Mouse (Mus musculus) embryonic facial prominence, embryonic 10.5 days (tissue): ENCODE measurements around the gene Tjp3. TPM values are rescaled to one million over a fixed set of nuclear protein-coding genes. Genes with fewer than 3 reads are reported as not detected.

ENCODE experiments used
- DNase-seq: peaks from one replicate; pipeline ENCODE4 v3.0.0-alpha.2; 2017; ENCODE audit warnings: low spot score
- H3K27ac ChIP-seq: fragments of 300-500 bp; sonication (generic); replicated peaks from 2 replicates; pipeline ENCODE4 v1.5.1; 2016; ENCODE audit warnings: mild to moderate bottlenecking
- H3K27me3 ChIP-seq: fragments of 300-500 bp; sonication (generic); replicated peaks from 2 replicates; pipeline ENCODE4 v1.6.1; 2016; ENCODE audit warnings: low read depth, mild to moderate bottlenecking; ENCODE audit not compliant: poor library complexity, severe bottlenecking
- H3K36me3 ChIP-seq: fragments of 300-500 bp; sonication (generic); replicated peaks from 2 replicates; pipeline ENCODE4 v1.6.1; 2016; ENCODE audit warnings: mild to moderate bottlenecking, moderate library complexity
- H3K4me1 ChIP-seq: fragments of 300-500 bp; sonication (generic); 2 replicates; pipeline ENCODE4 v1.6.1; 2016
- H3K4me3 ChIP-seq: fragments of 300-500 bp; sonication (generic); 2 replicates; pipeline ENCODE4 v1.5.1; 2016; ENCODE audit warnings: mild to moderate bottlenecking, moderate library complexity
- H3K9me3 ChIP-seq: fragments of 300-500 bp; sonication (generic); 2 replicates; pipeline ENCODE4 v1.6.1; 2016; ENCODE audit warnings: mild to moderate bottlenecking
- WGBS: fragments of 180-500 bp; shearing (Covaris S2); methylation state at CpG from one replicate; pipeline ENCODE4 v1.1.7; 2016; 5-methylcytosine and 5-hydroxymethylcytosine counted together
- polyA plus RNA-seq: library from polyadenylated mRNA; unstranded; fragments of >200 nt; fragmentation: Nextera tagmentation; extraction: Ambion mirVana; gene quantifications from 2 replicates; pipeline ENCODE4 v1.2.1, GENCODE M21; 2016

Gene Tjp3
- polyA plus RNA-seq, 1 experiment from 2014 or later: 8.9 TPM

- Histone ChIP-seq H3K36me3 (peaks cover 16% of the 10 kb centered on the region), H3K27me3 (peaks cover 59% of the 10 kb centered on the region), H3K9me3 (no peaks in the 10 kb centered on the region), H3K4me3 (peak overlapping the region; percentile 32), H3K27ac (no peak overlapping the region), H3K4me1 (peaks cover 61% of the 10 kb centered on the region)
- WGBS: 14% methylated on average over 24 of the region's 24 CpGs
- no peak for DNase-seq
These were observed 502 bp downstream of the Tjp3 start for GRCm38 (mm10) chr10:81290698-81291460.

- DNase-seq: no peak
- Histone ChIP-seq H3K27ac (no peak overlapping the region), H3K36me3 (peaks cover 5% of the 10 kb centered on the region; the same call in 1 of the 2 replicates), H3K9me3 (no peaks in the 10 kb centered on the region), H3K4me1 (peaks cover 61% of the 10 kb centered on the region), H3K27me3 (peaks cover 70% of the 10 kb centered on the region), H3K4me3 (no peak overlapping the region)
- 65% methylated on average over 14 of the region's 14 CpGs for WGBS
These were observed 1.6 kb downstream of the Tjp3 start for GRCm38 (mm10) chr10:81289811-81290210.

GRCm38 (mm10) chr10:81289278-81289677 is 2.1 kb downstream of the Tjp3 start:
- Histone ChIP-seq H3K27me3 (peaks cover 75% of the 10 kb centered on the region), H3K4me3 (0 out of 2 replicates have a peak overlapping the region, but pooled peaks have one; percentile 17), H3K9me3 (no peaks in the 10 kb centered on the region), H3K4me1 (peaks cover 61% of the 10 kb centered on the region), H3K36me3 (0 out of 2 replicates have a peak, but pooled peaks cover under 1% of the 10 kb centered on the region), H3K27ac (no peak overlapping the region)
- peak; percentile 79 for DNase-seq
- 3% methylated on average over 7 of the region's 7 CpGs for WGBS

- Histone ChIP-seq H3K27ac (no peak overlapping the region), H3K27me3 (peaks cover 82% of the 10 kb centered on the region), H3K9me3 (no peaks in the 10 kb centered on the region), H3K36me3 (no peaks in the 10 kb centered on the region), H3K4me1 (peaks cover 61% of the 10 kb centered on the region), H3K4me3 (no peak overlapping the region)
- WGBS: 33% methylated on average over 6 of the region's 6 CpGs
- DNase-seq: peak; percentile 55
These were observed 2.8 kb downstream of the Tjp3 start for GRCm38 (mm10) chr10:81288601-81289000.

- Histone ChIP-seq H3K9me3 (no peaks in the 10 kb centered on the region), H3K4me3 (no peak overlapping the region), H3K27ac (no peak overlapping the region), H3K36me3 (no peaks in the 10 kb centered on the region), H3K4me1 (peaks cover 56% of the 10 kb centered on the region), H3K27me3 (peaks cover 92% of the 10 kb centered on the region)
- 66% methylated on average over 8 of the region's 8 CpGs for WGBS
- DNase-seq: peak; percentile 68
These were observed 3.7 kb downstream of the Tjp3 start for GRCm38 (mm10) chr10:81287513-81288157.

- peaks cover 90% of the 10 kb centered on the region for H3K27me3 ChIP-seq
- no peak overlapping the region for H3K27ac ChIP-seq
- peak overlapping the region; percentile 63; the same call in 1 of the 2 replicates for H3K4me3 ChIP-seq
- 42% methylated on average over 6 of the region's 6 CpGs for WGBS
- no peaks in the 10 kb centered on the region for H3K9me3 ChIP-seq
- no peak for DNase-seq
- peaks cover 56% of the 10 kb centered on the region for H3K4me1 ChIP-seq
- no peaks in the 10 kb centered on the region for H3K36me3 ChIP-seq
These were observed 4.8 kb downstream of the Tjp3 start for GRCm38 (mm10) chr10:81286586-81286985.

GRCm38 (mm10) chr10:81285694-81286450 is 5.5 kb downstream of the Tjp3 start:
- Histone ChIP-seq H3K27me3 (peaks cover 88% of the 10 kb centered on the region), H3K27ac (peak overlapping the region; percentile 78), H3K4me3 (peak overlapping the region; percentile 63), H3K36me3 (no peaks in the 10 kb centered on the region), H3K9me3 (no peaks in the 10 kb centered on the region), H3K4me1 (peaks cover 51% of the 10 kb centered on the region)
- peak; percentile 95 for DNase-seq
- 3% methylated on average over 54 of the region's 54 CpGs for WGBS

GRCm38 (mm10) chr10:81284719-81285118 is 6.7 kb downstream of the Tjp3 start:
- peaks cover 50% of the 10 kb centered on the region for H3K4me1 ChIP-seq
- H3K27me3 ChIP-seq: peaks cover 88% of the 10 kb centered on the region
- H3K27ac ChIP-seq: peak overlapping the region; percentile 78
- 8% methylated on average over 17 of the region's 17 CpGs for WGBS
- H3K36me3 ChIP-seq: peaks cover 5% of the 10 kb centered on the region; the same call in 1 of the 2 replicates
- peak overlapping the region; percentile 63 for H3K4me3 ChIP-seq
- H3K9me3 ChIP-seq: no peaks in the 10 kb centered on the region
- DNase-seq: peak; percentile 67

- 53% methylated on average over 6 of the region's 6 CpGs for WGBS
- Histone ChIP-seq H3K27me3 (peaks cover 88% of the 10 kb centered on the region), H3K9me3 (no peaks in the 10 kb centered on the region), H3K4me1 (peaks cover 52% of the 10 kb centered on the region), H3K27ac (peak overlapping the region; percentile 42; the same call in 1 of the 2 replicates), H3K36me3 (peaks cover 5% of the 10 kb centered on the region; the same call in 1 of the 2 replicates), H3K4me3 (peak overlapping the region; percentile 63)
- DNase-seq: peak; percentile 47
These were observed 7.2 kb downstream of the Tjp3 start for GRCm38 (mm10) chr10:81284189-81284588.

- 0 out of 2 replicates have a peak overlapping the region, but pooled peaks have one; percentile 32 for H3K4me3 ChIP-seq
- DNase-seq: no peak
- WGBS: 47% methylated on average over 10 of the region's 10 CpGs
- H3K4me1 ChIP-seq: peaks cover 26% of the 10 kb centered on the region
- no peak overlapping the region; the same call in 1 of the 2 replicates for H3K27ac ChIP-seq
- peaks cover 19% of the 10 kb centered on the region; the same call in 1 of the 2 replicates for H3K36me3 ChIP-seq
- peaks cover 59% of the 10 kb centered on the region for H3K27me3 ChIP-seq
- no peaks in the 10 kb centered on the region for H3K9me3 ChIP-seq
These were observed 11.9 kb downstream of the Tjp3 start for GRCm38 (mm10) chr10:81279496-81279895.

- Histone ChIP-seq H3K36me3 (peaks cover 38% of the 10 kb centered on the region), H3K9me3 (no peaks in the 10 kb centered on the region), H3K27ac (no peak overlapping the region), H3K27me3 (peaks cover 41% of the 10 kb centered on the region), H3K4me1 (peaks cover 14% of the 10 kb centered on the region), H3K4me3 (no peak overlapping the region)
- no peak for DNase-seq
- 80% methylated on average over 22 of the region's 22 CpGs for WGBS
These were observed 13.7 kb downstream of the Tjp3 start for GRCm38 (mm10) chr10:81277676-81278075.

- peaks cover 6% of the 10 kb centered on the region for H3K4me1 ChIP-seq
- no peak overlapping the region for H3K27ac ChIP-seq
- peaks cover 68% of the 10 kb centered on the region for H3K36me3 ChIP-seq
- H3K4me3 ChIP-seq: no peak overlapping the region; the same call in 1 of the 2 replicates
- DNase-seq: no peak
- H3K27me3 ChIP-seq: 0 out of 2 replicates have a peak, but pooled peaks cover 9% of the 10 kb centered on the region
- H3K9me3 ChIP-seq: no peaks in the 10 kb centered on the region
- WGBS: 95% methylated on average over 19 of the region's 19 CpGs
These were observed 17.5 kb downstream of the Tjp3 start for GRCm38 (mm10) chr10:81273842-81274241.
